Mouse (Mus musculus) 3134 (cell line): ENCODE results near the gene Cfc1.

ENCODE experiments used
- DNase-seq: peaks from one replicate; pipeline ENCODE4 v3.0.0-alpha.2; 2011; ENCODE audit warnings: low spot score; ENCODE audit not compliant: insufficient read length; ENCODE audit errors: extremely low read depth

Cfc1 gene

DNA sequence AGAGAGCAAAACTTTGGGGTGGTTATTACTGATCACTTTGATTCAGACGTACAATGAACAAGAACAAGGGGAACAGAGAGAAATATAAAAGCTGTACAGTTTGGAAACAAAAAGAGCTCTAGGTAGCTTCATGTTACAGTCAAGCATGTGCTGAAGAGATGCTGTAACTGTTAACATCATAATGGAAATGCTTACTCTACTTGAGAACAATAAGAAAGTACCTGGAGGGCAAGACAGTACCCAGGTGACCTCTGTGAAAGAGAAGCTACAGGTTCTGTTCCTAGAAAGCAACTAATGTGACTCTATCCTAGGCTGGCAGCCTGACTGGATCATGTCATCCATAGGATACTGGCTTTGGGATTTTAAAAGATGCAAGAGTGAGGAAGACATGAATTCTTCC, 11.6 kb downstream of the Cfc1 start:
- DNase-seq, result no peak

DNA sequence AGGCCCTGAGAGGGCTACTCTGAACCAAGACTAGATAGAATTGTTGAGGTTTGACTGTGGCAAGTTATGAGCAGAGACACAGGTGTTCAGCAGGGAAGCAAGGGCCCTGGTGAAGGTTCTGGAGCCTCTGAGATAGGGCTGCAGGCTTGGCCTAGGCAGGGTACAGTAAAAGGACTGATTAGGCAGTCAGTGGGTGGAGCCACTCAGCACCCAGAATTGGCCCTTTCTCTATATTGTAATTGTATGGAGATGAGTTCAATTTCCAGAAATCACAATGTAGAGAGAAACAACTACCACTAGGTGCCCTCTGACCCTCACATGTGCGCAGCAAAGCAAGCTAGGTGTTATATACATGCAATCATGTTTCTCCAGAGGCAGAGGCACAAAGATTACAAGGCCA, 18.2 kb downstream of the Cfc1 start:
- no peak for DNase-seq

DNA sequence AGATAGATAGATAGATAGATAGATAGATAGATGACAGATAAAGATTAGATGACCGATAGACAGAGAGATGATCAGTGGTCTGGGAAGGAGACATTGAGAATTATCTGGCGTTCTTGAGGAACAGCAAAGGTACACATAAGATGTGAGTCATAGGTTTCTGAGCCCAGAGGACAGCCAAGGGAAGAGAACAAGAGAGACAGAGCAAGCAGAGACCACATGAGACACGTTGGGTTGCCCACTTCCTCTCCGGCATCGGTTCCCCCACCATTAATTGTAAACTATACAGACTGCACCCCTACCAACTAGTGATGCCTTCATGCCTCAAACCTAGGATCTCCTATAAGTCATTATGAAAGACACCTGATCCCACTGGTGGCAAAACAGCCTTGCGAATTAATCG, 18.8 kb downstream of the Cfc1 start:
- no peak for DNase-seq

DNA sequence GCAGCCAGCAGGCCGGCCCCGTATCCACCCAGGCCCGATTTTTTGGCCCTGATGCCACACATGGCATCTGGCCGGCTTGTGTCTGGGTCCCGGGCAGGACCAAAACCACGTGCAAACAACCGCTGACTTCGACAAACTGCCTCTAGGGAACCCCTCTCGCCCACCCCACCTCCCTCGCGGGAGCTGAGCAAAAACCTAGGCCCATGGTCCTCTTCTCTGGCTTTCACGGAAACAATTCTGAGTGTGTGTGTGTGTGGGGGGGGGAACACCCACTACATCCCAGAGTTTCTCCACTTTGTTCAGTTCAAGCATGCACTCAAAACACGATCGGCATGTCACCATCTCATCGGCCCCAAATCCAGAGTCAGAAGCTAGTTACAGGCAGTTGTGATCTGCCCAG, 25.4 kb downstream of the Cfc1 start, which contains the start of gene Prss40:
Gene Prss40, minus strand, starts transcription at position 101 of the 400 bp plus-strand sequence.
- DNase-seq, result no peak

DNA sequence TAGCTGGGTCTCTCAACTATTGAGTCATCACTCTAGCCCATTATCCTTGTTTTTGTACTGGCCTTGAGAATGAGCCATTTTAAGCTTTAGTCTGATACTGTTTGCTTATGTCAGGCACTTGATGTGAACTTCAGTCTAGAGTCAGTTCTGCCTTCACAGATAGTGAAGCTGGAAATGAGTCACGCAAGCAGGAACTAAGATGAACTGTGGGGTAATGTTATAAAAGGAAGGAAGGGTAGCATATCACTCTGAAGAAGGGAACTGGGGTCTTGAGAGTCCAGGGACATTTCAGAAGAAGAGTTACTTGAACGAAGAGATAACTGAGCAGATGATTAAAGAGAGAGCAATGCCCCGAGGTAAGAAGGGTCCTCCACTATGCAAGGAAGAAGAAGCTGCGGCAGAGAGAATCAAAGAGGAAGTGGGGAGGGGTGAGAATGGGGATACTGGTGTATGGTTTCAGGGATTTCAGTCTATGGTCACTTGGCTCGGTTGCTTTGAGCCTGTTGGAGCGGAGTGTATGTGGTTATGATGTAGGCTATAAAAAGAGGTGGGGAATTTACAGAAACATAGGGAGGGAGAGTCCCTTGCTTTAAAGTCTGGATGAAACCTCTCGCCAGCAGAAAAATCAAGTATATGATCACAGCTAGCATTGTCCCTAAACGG, 29.1 kb downstream of the Cfc1 start:
- no peak for DNase-seq

DNA sequence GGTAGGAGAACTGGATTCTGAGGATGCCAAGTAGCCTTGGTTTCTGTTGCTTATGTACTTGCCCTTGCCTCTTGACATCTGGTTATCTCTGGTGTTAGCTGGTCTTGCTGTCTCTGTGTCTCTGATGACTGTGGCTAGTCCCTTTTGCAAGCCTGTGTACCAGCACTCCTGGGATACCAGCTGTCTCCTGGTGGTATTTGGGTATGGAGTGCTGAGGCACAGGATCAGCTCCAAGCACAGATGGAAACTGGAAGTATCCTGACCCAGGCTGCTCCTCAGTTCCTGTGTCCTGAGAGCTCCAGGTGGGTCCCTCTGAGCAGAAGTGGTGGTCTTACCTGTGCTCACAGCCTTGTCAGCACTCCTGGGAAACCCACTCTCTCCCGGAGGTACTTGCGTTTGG, 32.7 kb downstream of the Cfc1 start:
- DNase-seq, result no peak

DNA sequence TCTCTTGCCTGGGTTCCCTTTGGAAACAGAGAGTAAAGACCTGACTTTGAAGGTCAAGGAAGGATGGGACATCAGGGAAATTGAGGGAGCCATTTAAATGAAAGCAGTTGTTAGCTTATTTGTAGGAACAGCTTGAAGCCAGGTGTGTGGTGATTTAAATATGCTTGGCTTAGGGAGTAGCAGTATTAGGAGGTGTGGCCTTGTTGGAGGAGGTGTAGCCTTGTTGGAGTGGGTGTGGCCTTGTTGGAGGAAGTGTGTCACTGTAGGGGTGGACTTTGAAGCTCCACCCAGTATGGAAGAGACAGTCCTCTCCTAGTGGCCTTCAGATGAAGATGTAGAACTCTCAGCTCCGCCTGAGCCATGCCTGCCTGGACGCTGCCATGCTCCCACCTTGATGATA, 34.4 kb downstream of the Cfc1 start:
- DNase-seq, result no peak

DNA sequence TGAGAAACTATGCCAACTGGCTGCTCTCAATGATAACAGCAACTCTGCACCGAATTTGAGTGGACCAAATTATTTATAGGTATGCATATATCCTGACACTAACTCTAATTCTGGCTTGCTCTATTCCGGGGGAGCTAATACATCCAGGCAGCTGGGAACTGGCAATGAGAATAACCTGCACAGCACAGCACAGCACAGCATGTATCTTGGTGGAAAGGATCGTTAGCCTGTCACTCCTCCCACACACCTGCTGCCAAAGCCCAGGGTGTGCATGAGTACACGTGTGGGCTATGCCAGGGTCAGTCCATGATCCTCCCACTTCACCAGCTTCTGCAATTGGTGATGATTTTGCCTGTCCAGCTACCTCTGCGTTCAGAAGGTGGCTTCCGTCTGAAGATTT, 36.0 kb downstream of the Cfc1 start:
- DNase-seq, result no peak

DNA sequence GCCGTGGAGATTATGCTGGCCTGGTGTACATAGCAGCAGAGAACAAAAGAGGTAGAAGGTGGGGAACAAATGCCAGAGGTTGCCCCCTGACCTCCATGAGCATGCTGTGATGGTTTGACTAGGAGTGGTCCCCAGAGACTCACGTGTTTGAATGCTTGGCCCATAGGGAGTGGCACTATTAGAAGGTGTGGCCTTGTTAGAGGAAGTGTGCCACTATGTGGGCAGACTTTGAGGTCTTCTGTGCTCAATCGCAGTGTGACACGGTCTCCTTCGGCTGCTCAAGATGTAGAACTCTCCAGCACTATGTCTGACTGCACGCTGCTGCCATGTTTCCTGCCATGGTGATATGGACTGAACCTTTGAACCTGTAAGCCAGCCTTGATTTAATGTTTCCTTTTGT, 37.8 kb downstream of the Cfc1 start:
- DNase-seq, result no peak

DNA sequence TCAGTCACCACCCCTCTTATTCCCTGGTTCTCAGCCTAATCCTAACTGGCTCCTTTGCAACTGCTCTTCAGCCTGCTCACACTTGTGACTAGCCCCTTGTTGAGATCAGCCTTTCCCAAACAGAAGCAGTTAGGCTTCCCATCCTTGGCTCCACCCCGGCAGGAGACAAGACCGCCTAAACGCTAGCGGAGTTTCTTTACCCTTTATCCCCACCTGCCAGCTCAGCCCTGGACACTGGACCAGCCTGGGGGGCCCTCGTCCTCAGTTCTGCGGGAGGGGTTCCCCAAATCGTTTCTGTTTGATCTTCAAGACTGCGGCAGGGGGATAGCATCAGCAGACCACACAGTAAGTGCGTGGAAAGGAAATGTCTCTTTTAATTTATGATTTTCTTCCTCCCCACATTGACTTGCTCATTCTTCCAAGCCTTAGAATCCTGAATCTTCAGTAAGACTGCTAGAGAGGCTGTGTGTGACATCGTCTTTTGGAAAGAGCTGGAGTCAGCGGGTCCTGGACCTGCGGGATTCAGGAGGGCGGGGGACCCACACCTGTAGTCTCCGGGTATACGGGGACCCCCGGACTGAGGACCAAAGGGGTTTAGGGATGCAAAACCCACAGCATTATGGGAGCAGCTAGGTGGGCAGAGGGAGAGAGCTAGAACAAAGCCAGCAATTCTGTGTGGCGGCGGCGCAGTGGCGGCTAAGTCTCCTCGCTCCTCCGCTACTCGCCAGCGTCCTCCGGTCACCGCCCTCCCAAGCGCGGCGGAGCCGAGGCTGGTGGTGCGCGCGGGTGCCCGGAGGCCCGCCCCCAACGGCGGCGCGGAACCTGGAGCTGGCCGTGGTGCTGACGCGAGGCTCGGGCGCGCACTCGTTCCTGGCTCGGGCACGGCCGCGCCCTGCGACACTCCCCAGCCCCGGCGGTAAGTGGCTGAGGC, 43.7 kb downstream of the Cfc1 start, which contains the start of gene Amer3:
Gene Amer3, plus strand, starts transcription at position 807 of the 931 bp plus-strand sequence.
- DNase-seq, result no peak

DNA sequence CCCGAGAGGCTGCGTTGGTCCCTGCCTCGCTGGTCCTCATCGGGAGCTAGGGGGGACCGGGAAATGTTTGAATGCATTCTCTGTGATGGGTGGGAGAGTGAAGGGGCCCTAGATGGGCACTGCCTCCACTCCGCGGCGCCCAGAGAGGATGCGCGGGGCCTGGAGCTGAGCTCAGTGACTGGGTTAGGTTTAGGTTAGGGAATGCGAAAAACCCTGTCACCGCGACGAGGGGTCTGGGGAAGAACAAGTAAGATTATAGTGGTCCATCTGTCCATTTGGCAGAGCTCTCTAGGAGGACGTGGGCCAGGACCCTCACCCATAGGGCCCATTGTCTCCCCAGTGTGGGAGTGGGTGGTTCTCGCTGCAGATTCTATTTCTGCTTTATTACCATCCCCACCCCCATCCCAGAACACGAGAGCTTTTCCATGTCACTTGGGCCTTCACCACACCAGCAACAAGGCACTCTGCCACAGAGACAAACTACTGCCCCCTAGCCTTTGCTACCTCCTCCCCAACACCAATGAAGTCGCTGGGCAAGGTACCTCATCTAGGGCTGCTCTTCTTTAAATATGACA, 44.4 kb downstream of the Cfc1 start:
- DNase-seq, result no peak

DNA sequence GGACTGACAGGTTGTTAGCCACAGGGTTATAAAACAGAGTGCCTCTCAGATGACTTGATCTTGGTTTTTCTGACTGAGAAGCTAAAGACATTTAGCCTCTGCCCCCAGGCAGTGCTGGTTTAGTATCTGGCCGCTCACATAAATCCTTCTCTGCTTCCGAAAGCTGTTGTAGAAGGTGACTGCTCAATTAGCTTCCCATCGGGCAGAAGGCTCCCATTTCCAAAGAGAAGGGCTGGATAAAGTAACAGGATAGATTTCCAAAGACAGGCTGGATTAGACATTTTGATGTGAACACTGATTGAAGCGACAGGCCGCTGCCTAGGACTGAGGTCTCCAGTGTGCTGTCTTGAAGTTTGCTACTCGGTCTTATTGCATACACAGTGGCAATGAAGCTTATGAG, 46.8 kb downstream of the Cfc1 start:
- DNase-seq, result no peak

DNA sequence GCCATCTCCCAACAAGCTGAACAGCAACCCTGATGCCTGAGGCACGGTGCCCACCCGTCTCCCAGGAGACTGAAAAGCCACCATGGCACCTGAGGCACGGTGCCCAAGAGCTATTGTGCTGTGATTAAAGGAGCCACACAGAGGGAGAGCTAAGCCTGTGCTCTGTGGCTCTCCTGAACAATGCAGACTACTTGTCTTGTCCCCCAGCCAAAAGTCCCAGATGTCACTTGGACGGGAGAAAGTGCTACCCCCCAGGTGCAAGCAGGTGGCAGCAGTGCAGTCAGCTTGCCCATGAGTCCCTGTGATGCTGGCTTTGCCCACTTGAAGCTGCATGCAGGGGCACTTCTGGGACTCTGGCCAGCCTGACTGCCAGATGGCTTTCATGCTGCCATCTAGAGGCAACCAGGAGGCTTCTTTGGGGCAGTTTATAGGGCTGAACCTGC, 48.4 kb downstream of the Cfc1 start:
- no peak for DNase-seq

DNA sequence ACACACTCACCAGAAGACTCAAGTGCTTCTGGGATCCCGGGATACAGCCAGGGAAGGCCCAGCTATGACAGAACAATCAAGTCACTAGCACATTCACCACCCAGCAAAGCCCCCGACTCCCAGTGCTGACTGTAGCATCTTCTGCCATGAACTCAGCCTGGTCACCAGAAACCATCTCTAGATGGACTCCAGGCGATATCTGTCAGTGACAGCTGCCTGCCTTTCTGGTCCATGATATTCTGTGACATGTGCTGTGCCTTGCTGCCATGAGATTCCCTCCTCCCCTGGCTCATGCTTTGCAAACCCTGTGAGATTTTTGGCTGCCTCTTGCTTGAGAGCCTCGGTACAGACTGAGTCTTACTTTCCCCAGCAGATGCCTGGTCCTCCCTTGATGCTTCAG, 49.3 kb downstream of the Cfc1 start:
- DNase-seq, result no peak

DNA sequence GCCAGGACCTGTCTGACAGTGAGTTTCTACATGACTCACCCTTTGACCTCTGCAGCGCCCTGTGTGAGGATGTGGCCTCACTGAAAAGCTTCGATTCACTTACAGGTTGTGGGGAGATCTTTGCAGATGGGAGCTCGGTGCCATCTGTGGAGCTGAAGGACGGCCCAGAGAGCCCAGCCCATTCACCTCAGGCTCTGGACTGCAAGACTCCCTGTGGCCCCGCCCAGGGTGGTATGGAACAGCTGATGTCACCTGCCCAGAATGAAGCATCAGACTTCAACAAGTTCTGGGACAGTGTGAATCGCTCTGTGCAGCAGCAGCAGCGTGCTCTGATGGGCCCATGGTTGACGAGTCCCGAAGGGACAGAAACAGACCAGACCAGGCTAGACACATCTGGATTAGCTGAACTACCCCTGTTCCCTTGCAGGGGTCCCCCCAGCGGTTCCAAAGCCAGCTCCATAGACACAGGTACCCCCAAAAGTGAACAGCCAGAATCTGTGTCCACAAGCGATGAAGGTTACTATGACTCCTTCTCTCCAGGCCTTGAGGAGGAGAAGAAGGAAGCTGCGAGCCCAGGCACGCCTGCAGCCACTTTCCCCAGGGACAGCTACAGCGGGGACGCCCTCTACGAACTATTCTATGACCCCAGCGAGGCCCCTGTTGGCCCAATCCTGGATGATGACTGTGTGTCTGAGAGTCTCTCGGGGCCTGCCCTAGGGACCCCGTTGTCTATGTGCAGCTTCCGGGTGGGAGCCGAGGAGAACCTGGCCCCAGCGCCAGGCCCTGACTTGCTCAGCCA, 52.0 kb downstream of the Cfc1 start:
- no peak for DNase-seq
